Mouse (Mus musculus): ENCODE data around the gene BC049715. TPM values are rescaled to one million over a fixed set of nuclear protein-coding genes. Genes with fewer than 3 reads are reported as not detected.
"Not testable (repeated sequence)": the region's sequence is repeated elsewhere in the genome, so short reads cannot be mapped to it uniquely, and the experiment has no call there.

The BC049715 gene
- total RNA-seq, 1 experiment from 2014 or later = 2.5 TPM

DNA sequence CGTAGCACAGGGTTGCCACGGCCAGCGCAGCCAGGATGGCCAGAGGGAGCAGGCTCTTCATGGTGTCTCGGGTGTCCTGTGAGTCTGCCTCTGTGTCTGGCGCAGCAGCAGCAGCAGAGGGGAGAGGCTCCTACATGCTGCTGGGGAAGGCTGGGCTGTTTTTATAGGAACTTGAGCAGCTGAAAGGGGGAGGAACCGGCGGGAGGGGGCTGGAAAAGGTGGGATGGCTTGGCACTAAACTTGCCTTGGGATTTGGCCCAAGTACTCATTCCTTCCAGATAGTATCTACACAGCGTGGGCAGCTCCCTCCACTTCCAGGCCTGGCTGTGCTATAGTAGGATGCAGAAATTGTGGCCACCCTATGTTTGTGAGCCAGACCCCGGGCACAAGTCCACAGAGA is 48.2 kb downstream of the BC049715 start, which contains the start of gene Mgp:
TSS of gene Mgp (minus strand) at position 154 of the 400 bp plus-strand sequence.
- ATAC-seq (replicated peaks; ENCODE audit: insufficient number of reproducible peaks, low FRiP score, low TSS enrichment, poor library complexity, severe bottlenecking) = no peak

- ATAC-seq (replicated peaks; ENCODE audit: insufficient number of reproducible peaks, low FRiP score, low TSS enrichment, poor library complexity, severe bottlenecking) = no peak
These were observed 54.3 kb downstream of the BC049715 start for GRCm38 (mm10) chr6:136881678-136882077.

DNA sequence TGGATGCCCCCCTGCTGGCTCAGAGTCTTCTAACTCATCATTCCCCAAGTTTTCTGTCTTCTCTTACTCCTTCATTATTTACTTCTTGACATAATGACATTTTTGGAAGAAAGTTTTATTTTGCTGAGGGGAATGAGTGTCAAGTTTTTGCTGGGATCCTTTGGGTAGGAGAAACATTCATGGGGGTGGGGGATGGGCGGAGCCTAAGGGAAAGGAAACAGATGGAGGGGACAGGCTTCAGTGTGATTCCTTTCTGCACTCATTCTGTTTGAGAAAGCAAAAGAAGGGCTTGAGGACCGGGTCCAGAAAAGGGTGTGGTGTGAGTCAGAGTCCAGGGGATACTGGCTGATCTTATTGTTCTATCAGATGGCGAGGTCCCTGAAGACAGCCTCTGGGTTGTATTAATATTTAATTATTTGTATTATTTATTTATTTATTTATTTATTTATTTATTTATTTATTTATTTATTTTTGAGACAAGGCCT is 56.0 kb downstream of the BC049715 start:
- no peak for ATAC-seq (replicated peaks; ENCODE audit: insufficient number of reproducible peaks, low FRiP score, low TSS enrichment, poor library complexity, severe bottlenecking)

GRCm38 (mm10) chr6:136883961-136884360 is 56.5 kb downstream of the BC049715 start:
- ATAC-seq (replicated peaks; ENCODE audit: insufficient number of reproducible peaks, low FRiP score, low TSS enrichment, poor library complexity, severe bottlenecking) = no peak

GRCm38 (mm10) chr6:136884766-136885165 is 57.3 kb downstream of the BC049715 start:
- not testable (repeated sequence) for ATAC-seq (replicated peaks; ENCODE audit: insufficient number of reproducible peaks, low FRiP score, low TSS enrichment, poor library complexity, severe bottlenecking)

DNA sequence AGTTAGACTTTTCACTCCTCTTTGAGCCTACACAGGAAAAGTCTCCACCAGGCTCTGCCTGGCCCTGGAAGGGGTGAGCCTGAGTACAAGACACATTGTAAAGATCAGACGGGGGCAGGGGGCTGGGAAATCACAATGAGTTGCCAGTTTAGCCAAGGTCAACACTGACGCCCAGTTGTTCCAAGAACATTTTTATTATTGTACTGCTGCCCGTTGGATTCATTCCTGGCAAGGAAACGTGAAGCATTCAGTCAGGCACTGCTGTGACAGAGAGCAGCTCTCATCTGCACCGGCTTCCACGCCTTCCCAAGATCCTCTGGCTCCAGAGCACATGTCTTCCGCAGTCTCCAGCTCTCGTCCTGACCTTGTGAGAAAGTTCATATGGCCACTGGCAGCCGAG is 60.4 kb downstream of the BC049715 start:
- no peak for ATAC-seq (replicated peaks; ENCODE audit: insufficient number of reproducible peaks, low FRiP score, low TSS enrichment, poor library complexity, severe bottlenecking)

- no peak for ATAC-seq (replicated peaks; ENCODE audit: insufficient number of reproducible peaks, low FRiP score, low TSS enrichment, poor library complexity, severe bottlenecking)
These were observed 61.6 kb downstream of the BC049715 start for GRCm38 (mm10) chr6:136889067-136889466.

DNA sequence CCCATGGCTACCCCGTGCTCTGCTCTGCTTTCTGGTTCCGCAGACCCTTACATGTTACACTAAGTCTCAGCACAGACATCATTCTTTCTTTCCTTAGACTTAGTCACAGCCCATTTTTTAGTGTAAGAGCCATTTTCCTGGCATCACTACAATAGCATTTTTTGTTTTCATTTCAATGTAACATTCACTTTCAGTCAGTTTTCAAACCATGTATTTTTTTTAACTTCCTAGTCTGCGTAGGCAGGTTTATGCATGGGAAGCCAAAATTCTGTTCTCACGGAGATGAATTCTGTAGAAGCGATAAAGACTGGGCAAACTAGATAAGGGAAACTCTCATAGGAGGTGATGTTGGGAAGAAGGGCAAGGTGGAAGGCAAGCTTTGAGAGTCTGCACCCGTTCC is 62.1 kb downstream of the BC049715 start:
- ATAC-seq (replicated peaks; ENCODE audit: insufficient number of reproducible peaks, low FRiP score, low TSS enrichment, poor library complexity, severe bottlenecking) = no peak

Other genes starting within 250 kb of the BC049715 start
- 233 to 370 TPM (median 331 TPM) in 3 replicates for gene Plbd1, start 165.7 kb upstream of the BC049715 start, total RNA-seq (2017)
- 0.10 to 1.1 TPM in 2 of 3 replicates, not detected in the other for gene Gucy2c, start 45.9 kb upstream of the BC049715 start, total RNA-seq (2017)
- 2.3 to 11.2 TPM (median 4.9 TPM) in 3 replicates for gene Hist4h4, start 23.2 kb upstream of the BC049715 start, total RNA-seq (2017)
- 54.2 to 78.4 TPM (median 59.5 TPM) in 3 replicates for gene H2afj, start 19.4 kb upstream of the BC049715 start, total RNA-seq (2017)
- 46.3 to 120 TPM (median 81.0 TPM) in 3 replicates for gene Wbp11, start 607 bp downstream of the BC049715 start, total RNA-seq (2017)
- 0.49 TPM in 1 of 3 replicates, not detected in the others for gene Smco3, start 7.8 kb downstream of the BC049715 start, total RNA-seq (2017)
- not detected in 3 replicates for gene Art4, start 30.1 kb downstream of the BC049715 start, total RNA-seq (2017)
- not detected in 3 replicates for gene Mgp, start 48.2 kb downstream of the BC049715 start, total RNA-seq (2017)
- gene Erp27, start 94.6 kb downstream of the BC049715 start, total RNA-seq (2017) = 3.7 to 8.5 TPM (median 5.7 TPM) in 3 replicates
- 0.10 TPM in 1 of 3 replicates, not detected in the others for gene Pde6h, start 96.2 kb downstream of the BC049715 start, total RNA-seq (2017)
- 977 to 1,211 TPM (median 1,012 TPM) in 3 replicates for gene Arhgdib, start 114.3 kb downstream of the BC049715 start, total RNA-seq (2017)